Mouse (Mus musculus) CH12F3 (cell line): ENCODE data around the gene Rbfox2.
"Not testable (repeated sequence)": the region's sequence is repeated elsewhere in the genome, so short reads cannot be mapped to it uniquely, and the experiment has no call there.

Experiments used
- in situ Hi-C: fragments of 300-500 bp; cut with MboI; formaldehyde crosslinking; loops from 2 replicates; pipeline ENCODE4 v1.14.3; 2020; ENCODE audit warnings: low sequenced_read_pairs

The Rbfox2 gene

GRCm38 (mm10) chr15:77306547-77307261 lies at the start of gene Rbfox2:
Gene Rbfox2 (minus strand): TSS chr15:77307004.
- in situ Hi-C loops, result no loop called here

DNA sequence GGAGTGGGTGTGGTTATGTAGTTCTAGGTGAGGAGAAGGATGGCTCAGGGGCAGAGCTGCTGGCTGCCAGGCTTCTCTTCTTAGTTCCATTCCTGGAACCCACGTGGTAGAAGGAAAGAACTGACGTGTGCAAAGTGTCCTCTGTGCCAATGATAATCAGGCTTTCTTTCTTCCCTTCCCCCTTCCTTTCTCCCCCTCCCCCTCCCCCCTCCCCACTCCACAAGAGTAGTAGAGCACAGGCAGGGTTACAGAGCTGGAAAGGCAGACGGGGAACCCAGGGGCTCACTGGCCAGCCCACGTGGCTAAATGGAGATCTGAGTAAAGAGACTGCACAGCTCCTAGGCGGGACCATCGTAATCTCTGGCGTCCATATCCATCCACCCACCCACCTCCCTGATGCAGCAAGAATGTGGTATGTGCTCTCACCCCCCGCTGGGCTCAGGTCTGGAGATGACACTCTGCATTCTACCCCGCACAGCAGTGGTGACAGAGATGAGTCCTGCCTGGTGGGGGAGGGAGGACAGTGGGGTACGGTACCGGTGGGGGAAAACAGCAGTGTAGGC lies 49.5 kb upstream of the Rbfox2 start:
- in situ Hi-C loops, result no loop called here

GRCm38 (mm10) chr15:77354848-77355551 lies 48.2 kb upstream of the Rbfox2 start:
- in situ Hi-C loops, result no loop called here

DNA sequence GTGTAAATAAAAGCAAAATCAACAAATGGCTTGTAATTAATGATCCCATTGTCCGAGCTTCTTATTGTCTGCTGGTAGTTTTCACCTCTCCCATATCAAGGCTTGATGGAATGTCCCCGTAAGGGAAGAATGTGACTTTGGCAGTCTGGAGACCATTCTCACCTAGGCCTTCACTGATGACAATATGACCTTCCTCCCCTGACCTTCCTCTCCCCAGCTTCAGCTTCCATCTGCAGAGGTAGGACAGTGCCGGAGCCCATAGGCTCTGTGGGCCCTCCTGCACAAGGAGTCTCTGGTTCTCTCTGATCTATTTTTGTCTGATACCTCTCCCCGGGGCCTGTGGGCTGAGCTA lies 47.7 kb upstream of the Rbfox2 start:
- in situ Hi-C loops, result no loop called here

DNA sequence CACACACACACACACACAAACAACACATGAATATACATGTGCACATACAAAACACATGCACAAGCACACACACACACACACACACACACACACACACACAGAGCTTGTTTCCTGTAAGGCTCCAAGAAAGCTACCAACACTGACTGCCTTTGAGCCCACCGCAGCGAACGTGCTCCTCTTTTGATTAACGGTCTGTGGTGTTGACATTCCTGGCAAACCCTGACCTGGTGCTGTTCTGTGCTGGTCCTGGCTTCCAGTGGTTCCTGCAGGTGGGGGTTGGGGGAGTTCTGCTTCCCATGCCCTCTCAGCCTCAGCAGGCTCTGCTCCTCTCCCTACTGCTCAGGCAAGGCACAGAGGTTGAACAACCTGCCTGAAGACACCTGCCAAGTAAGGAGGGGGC lies 47.0 kb upstream of the Rbfox2 start:
- in situ Hi-C loops, result no loop called here

DNA sequence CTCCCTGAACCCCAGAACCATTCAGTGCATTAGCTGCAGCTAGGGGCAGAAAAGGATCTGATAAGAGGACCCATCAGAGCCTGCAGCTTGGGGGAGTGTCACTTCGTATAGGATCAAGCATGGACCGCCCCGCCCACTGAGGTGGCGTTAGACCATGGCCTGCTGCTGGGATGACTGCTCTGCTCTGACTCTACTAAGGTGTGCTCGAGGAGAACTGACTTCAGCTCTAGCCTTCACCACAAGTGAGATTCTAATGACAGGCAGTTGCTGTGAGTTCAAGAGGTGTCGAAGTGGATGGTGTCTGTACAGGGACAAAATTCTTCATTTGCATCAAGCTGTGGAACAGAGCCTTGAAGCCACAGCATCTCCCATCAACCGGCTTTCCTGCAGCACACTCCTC lies 46.1 kb upstream of the Rbfox2 start:
- in situ Hi-C loops, result no loop called here

DNA sequence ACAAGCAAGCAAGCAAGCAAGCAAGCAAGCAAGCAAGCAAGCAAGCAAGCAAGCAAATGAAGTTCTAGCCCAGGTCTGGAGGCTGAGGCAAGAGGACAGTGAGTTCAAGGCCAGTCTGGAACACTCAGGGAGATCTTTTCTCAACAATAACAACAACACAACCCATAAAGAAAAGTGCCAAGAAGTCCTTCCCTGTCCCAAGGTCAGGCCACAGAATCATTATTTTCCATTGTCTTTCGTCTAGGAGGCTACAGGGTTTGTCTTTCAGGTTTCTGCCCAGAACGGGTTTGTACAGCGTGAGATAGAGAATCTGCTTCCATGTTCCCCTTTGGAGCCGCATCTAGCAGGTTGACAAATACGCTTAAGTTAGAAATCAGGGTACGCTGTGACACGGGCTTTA lies 43.3 kb upstream of the Rbfox2 start:
- in situ Hi-C loops, result no loop called here

- in situ Hi-C loops, result no loop called here
Measured at GRCm38 (mm10) chr15:77348146-77348545, 41.3 kb upstream of the Rbfox2 start.

- in situ Hi-C loops, result no loop called here
Measured at GRCm38 (mm10) chr15:77344127-77345125, 37.6 kb upstream of the Rbfox2 start.

- in situ Hi-C loops, result no loop called here
Measured at GRCm38 (mm10) chr15:77343527-77344091, 36.8 kb upstream of the Rbfox2 start.

- in situ Hi-C loops, result no loop called here
Measured at GRCm38 (mm10) chr15:77342962-77343526, 36.2 kb upstream of the Rbfox2 start.

DNA sequence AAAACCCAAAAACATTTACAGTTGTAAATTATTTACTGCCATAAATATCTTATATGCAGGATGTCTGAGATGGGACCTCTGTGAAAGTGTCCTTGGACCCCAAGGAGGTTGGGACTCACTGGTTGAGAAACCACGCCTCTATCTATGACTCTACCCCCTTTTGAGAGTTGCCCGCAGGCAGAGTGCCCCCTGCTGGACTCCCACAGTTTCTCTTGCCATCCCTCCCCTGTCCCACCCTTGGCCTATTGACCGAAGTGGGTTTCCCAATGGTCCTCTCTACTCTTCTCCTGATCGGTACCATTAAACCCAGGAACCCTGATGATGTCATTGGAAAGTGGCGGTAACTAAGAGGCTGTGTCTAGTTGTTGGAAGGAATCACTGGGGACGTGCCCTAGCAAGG lies 35.2 kb upstream of the Rbfox2 start:
- in situ Hi-C loops, result no loop called here

DNA sequence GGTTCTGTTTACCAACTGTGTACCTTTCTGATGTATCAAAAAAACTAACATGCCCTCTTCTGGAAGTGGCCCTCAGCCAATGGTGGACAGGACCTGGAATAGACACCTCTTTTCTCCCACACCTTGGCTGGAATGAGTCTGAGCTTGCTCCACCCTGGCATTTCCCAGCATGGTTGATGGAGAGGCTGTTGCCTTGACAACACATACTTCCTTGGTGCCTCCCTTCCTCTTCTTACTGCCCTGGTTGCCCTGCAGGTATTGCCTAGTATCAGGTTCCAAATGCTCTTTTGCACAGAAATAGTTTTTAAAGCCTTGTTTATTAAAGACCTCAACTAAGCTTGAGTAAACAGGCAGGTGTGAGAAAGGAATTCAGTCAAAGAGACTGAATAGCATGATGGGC lies 33.8 kb upstream of the Rbfox2 start:
- in situ Hi-C loops, result no loop called here

GRCm38 (mm10) chr15:77338924-77339429 lies 32.2 kb upstream of the Rbfox2 start:
- in situ Hi-C loops, result no loop called here

- in situ Hi-C loops, result no loop called here
Measured at GRCm38 (mm10) chr15:77338451-77338850, 31.6 kb upstream of the Rbfox2 start.

DNA sequence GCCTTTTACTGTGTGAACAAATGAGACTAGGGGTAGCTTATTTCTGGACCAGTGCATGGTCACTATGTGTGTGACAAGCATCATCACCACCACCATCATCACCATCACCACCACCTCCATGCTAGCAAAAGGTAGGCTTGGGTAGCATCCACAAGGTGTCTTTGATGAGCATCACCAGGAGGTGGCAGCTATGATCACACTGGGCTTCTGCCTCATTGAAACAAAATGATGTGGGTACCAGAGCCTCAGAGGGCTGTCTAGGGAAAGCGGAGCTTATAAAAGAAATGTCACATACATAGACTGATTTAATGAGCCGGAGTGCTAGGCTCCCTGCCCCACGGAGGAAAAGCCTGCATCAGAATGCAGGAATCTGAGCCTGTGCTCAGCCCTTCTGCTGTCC lies 31.1 kb upstream of the Rbfox2 start:
- in situ Hi-C loops, result no loop called here

DNA sequence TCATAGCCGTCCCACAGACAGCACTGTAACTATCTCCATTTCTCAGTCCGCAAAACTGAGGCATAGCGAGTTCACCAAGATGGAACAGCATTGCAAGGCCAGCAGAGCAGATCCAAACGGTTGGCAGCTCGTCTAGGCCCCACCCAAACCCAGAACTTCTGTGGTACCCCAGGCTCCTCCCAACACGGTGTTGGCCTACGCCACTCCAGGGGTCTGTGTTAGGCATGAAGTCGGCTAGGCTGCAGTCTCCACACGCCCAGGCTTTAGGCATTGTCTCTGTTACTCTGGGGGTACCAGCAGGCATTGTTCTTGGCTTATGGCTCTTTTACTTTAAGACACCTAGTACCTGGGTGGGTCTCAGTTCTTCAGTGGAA lies 30.2 kb upstream of the Rbfox2 start:
- in situ Hi-C loops, result no loop called here

DNA sequence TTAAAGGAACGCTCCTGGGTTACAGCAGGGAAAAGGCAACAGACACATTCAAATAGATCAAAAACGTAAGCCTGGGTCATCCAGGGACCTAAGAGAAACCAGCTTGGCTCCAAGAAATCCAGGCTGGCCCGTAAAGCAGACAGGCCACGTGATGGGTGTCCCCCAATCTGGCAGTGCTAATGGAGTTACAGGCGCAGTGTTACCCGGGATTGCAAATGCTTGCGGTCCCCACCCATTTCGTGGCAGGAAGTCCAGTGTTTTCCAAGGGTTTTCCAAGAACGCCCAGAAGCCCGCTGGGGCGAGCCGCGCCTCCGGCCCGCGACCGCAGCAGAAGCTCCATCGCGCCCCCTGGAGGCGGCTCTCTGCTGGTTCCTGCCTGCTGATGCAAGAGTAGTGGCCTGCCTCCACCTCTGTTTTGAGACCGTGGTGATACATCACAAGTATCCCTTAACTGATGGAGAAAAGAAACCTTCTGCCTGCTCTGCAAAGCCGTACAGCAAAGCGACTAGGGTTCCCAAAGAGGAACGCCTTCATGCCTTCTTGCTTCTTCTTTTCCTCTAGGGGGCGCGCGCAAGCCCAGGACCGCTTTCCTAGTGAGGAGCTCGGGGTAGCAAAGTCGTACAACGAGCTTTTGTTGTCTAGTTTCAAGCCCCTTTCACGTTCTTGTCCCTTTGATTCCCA lies 29.6 kb upstream of the Rbfox2 start:
- in situ Hi-C loops, result no loop called here

DNA sequence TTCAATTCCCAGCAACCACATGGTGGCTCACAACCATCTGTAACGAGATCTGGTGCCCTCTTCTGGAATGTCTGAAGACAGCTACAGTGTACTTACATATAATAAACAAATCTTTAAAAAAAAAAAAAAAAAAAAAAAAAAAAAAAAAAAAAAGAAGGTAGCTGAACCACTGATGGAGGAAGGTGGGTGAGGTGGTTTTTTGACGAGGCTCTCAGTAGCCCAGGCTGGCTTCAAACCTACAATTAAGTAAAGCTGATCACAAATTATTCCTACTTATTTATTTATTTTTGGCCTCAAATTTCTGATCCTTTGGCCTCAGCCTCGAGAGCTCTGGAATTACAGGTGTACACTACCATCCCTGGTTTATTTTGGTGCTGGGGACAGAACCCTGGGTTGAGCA lies 28.4 kb upstream of the Rbfox2 start:
- in situ Hi-C loops, result not testable (repeated sequence)
